Mouse (Mus musculus): ENCODE results near the gene Map4k1.

DNA sequence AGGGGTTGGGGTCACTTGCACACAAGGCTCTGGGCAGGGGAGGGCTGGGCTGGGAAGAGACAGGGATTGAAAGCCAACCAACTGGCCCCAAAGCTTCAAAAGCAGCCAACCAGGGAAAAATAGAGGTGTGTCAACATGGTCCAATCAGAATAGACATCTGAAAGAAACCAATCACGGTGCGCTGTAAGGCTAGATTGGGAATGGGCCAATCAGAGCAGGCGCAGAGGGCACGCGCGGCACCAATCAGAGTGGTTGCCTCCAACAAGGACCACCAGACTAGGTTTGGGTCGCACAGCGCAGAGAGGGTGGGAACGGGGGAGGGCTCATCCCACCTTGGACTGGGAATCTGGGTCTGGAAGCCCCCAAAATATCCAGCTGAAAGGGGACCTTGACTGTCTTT is 62.5 kb downstream of the Map4k1 start:
- TF ChIP-seq CTCF (IDR thresholded peaks at IDR 0.05; ENCODE audit: control insufficient read depth, insufficient read depth, low read length) = no peak
- TF ChIP-seq POLR2A (IDR thresholded peaks at IDR 0.05; ENCODE audit: borderline replicate concordance, control insufficient read depth, low read depth, low read length) = no peak
